Mouse (Mus musculus): ENCODE measurements around the gene Sh2b1.

- no peak for TF ChIP-seq EP300 (IDR thresholded peaks at IDR 0.05; ENCODE audit: low read depth)
- TF ChIP-seq CTCF (IDR thresholded peaks at IDR 0.05; ENCODE audit: low read depth), result no peak
Observed at GRCm38 (mm10) chr7:126456382-126457266, 18.6 kb downstream of the Sh2b1 start.
